Mouse (Mus musculus): ENCODE data around the gene Taf4.

Taf4 gene

DNA sequence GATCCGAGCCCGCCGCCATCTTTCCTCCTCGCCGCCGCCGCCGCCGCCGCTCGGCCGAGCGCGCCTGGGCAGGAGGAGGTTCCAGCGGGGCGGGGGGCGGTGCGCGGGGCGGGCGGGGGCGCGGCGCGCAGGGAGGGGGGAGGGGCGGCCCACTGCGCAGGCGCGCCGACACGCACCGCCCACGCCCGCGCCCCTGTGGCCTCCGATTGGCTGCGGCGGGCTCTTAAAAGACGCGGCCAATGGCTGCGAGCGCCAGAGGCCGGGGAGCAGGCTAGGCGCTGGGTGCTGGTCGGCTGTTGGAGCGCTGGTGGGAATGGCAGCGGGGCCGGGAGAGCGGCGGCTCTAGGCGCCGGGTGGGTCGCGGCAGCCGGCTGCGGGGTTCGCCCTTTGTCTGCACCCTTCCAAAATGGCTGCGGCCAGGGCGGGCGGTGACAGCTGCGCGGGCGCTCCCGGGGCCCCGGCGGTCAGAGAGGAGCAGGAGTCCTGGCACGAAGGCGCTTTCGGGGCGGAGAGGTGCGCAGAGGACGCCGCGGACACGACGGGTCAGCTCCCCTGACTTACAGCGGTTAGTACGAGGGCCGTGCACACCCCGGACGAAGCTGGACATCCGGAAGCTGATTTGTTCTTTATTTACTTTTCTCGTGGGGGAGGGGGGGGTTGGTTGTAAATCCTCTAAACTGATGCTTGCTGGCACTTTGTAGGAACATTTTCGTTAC lies at the start of gene Taf4:
Gene Taf4 (minus strand): TSS at position 19 of the 716 bp plus-strand sequence.
- in situ Hi-C loops (cut with MboI, MseI): no loop called here

DNA sequence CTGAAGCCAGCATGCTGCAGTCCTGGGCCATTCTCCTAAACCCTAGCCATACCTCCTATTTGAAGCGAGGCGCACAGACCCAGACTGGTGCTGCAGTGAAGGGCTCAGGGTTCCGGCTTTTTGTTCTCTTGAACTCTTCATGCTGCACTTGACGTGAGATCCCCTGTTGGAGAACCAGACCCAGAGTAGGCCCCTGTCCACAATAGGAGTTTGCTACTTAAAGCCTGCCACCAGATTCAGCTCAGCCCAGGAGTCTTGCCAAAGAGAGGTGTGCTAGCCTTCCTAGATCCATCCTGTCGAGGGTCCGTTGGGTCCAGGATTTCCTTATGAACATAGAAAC lies 49.4 kb upstream of the Taf4 start:
- in situ Hi-C loops (cut with MboI, MseI): no loop called here

DNA sequence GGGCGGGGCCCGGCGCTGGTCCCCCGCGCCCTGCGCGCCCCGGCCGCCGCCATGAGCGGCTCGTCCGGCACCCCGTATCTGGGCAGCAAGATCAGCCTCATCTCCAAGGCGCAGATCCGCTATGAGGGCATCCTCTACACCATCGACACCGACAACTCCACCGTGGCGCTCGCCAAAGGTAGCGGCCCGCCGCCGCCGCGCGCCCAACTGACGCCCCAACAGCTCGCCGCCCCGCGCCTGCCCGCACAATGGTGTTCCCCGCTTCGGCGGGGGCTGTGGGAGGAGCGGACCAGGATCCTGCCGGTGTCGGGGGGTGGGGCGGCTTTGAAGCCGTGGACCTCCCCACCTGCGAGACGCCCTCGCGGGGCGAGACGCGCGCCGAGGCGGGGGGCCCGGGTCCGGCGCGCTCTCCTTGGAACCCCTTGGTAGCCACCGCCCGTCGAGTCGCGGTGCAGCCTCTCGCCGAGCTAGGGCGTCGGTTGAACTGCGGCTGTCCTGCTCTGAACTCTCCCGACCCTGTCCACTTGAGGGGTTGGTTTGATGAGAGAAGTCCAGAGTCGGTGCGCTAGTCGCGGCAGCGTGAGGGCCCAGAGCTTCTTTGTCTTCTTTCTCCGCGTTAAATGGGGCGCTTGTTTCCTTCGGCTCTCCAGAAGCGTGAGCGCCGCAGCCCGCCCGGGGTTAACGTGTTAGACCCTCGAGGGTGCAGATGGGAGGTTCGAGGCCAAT lies 48.9 kb upstream of the Taf4 start:
- in situ Hi-C loops (cut with MboI, MseI): no loop called here

DNA sequence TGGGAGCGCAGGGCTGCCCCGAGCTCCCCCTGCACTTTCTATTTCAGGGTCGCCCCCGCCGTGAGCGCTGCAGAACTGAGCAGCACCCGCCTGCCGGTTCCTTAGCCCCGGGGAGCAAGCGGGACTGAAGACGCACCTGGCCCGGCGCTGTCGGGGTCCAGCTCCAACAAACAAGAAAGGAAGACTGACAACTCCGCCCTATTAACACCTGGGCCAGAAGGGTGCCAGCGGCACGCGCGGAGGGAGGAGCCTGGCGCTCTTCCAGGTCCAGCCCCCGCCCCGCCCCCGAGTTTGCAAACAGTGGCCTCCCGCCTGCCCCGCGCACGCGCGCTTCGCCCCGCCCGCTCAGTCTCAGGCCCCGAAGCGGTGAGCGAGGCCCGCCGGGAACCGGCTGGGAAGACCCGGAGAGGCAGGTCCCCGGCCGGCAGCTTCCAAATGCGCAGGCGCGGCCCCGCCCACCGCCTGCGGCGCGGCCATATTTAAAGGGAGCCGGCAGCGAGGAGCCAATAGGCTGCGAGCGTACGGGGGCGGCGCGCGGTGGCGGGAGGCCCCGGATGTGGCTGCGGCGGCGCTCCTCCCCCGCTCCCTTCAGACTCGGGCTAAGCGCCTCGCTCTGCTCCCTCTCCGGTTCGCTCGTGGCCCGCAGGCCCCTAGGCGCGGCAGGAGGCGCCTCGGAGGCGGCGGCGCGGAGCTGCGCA lies 48.1 kb upstream of the Taf4 start, which contains the start of gene Lsm14b:
Gene Lsm14b (plus strand): TSS at position 587 of the 698 bp plus-strand sequence.
- in situ Hi-C loops (cut with MboI, MseI): no loop called here

DNA sequence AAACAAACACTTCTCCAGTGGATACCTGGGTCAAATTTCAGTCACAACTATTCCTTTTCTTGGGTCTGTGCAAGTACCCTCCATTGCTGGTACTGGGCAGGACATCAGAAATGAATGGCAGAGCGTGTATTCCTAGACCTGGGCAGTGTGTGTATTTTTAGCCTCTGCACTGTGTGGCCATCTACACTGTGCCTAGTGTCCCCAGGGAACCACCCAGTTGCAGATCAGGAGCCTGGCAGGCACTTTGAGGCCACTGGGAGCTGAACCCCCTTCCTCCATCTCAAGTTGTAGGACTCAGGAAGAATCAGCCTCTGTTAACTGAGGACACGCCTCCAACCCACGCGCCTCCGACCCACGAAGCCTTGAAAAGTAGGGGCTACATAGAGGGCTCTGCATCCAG lies 46.3 kb upstream of the Taf4 start:
- in situ Hi-C loops (cut with MboI, MseI): no loop called here

DNA sequence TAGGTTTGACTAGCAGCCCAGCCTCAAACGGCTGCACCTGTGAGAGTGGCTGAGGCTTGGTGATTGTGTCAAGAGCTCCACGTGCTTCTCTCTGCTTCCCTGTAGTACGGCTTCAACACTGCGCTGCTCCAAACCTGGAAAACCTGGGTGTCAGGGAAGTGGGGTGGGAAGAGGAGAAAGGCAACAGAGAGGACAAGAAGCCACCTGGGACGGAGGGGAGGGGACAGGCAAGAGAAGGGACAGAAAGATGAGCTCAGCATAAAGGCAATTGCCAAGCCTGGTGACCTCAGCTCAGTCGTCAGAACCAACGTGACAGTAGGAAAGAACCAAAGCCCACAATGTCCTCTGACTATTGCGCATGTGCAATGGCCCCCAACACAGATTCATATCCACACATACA lies 44.5 kb upstream of the Taf4 start:
- in situ Hi-C loops (cut with MboI, MseI): no loop called here

DNA sequence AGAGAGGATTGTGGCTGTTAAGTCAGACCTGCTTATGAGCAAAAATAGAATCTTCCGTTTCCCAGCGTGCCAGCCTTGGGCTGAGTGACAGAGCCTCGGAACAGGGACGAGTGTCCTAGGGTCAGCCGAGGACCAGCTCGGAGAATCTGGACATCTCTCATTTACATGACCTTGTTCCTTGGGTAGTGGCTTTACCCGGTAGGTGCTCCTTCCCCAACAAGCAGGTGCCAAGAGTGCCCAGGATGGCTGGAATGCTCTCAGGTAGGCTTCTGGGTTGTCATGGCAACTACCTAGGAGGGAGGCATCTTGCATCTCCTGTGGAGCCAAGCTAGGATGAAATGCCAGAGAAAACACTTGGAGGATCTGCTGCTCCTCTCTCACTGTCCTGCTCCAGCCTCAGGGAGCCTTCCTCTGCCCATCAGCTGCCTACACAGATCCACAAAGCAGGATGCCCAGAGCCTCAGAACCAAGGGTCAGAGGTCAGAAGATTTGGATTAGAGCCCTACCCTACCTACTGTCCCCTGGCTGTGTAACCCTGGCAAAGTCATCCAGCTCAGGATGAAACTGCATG lies 43.7 kb upstream of the Taf4 start:
- in situ Hi-C loops (cut with MboI, MseI): no loop called here

DNA sequence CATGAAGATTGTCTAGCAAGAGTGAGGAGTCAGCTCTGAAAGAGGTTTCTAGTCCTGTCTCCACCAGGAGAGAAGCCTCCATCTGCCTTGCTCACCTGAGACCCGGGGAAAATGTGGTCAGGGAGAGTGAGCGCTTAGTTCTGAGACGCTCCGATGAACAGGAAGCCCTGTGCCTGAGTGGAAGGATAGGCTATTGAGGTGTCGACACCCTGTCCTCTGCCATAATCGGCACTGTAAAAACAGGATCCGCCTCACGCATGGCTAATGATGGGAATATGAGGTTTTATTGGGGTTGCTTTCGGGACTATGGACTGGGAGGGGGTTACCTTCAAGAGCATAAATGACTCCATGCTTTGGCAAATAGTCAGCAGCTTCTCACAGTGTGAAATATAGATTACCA lies 42.1 kb upstream of the Taf4 start:
- in situ Hi-C loops (cut with MboI, MseI): no loop called here

DNA sequence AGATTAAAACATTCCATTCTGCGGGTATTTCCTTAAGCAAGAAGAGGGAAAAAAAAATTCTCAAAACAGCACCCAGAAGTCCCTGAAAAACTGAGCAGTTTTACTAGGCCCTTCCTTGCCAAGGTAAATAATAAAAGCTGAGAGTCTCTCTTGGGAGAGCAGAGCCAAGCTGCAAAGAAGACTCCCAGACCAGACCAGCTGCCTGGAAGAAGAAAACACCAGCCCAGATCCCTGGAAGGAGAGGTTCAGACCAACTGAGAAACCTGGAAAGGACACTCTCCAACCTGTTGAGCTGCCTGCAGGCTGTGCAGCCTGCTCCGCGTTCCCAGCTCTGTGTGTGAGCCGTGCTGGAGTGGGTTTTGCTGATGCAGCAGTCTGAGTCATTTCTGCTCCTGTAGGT lies 41.2 kb upstream of the Taf4 start:
- in situ Hi-C loops (cut with MboI, MseI): no loop called here

DNA sequence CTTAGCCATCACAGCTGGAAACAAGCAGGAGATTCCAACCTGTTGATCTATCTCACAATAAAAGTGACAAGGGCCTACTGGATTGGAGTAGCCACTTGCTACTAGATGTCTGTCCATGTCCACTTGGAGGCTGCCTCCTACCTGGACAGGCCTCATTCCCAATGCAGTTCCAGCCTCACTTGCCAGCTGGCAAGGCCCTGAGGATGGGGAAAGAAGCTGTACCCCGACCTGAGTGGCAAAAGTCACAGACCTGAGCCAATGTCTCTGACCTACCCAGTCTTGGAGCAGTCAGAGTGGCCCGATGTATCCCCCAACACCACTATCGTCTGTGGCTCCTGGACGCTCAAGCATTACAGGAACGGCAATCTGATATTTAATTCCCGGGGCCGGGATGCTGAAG lies 37.2 kb upstream of the Taf4 start:
- in situ Hi-C loops (cut with MboI, MseI): no loop called here

DNA sequence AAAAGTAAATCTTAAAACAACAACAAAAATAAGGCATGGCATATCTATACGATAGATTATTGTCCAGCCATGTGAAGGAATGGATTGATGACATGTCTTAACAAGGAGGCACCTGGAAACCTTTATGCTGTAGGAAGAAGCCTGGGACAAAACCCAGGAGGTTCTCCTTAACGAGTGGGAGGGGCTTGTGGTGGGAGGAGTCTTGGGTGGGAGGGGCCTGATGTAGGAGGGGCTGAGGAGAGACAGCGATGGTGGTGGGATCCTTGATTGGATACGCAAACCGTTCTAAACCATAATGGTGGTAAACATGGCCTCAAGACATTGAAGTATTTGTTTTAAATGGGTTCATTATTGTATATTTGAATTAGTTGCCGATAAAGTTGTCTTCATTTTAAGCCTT lies 34.9 kb upstream of the Taf4 start:
- in situ Hi-C loops (cut with MboI, MseI): no loop called here

DNA sequence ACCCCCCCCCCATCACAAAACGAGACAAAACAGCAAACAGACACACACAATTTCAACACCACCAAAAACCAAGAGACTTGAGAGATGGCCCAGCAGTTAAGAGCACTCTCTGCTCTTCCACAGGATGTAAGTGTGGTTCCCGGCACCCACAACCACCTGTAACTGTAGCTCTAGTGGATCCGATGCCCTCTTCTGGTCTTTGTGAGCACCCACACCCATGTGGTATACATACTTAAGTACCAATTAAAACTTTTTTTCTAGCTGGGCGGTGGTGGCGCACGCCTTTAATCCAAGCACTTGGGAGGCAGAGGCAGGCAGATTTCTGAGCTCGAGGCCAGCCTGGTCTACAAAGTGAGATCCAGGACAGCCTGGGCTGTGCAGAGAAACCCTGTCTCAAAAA lies 34.2 kb upstream of the Taf4 start:
- in situ Hi-C loops (cut with MboI, MseI): no loop called here

DNA sequence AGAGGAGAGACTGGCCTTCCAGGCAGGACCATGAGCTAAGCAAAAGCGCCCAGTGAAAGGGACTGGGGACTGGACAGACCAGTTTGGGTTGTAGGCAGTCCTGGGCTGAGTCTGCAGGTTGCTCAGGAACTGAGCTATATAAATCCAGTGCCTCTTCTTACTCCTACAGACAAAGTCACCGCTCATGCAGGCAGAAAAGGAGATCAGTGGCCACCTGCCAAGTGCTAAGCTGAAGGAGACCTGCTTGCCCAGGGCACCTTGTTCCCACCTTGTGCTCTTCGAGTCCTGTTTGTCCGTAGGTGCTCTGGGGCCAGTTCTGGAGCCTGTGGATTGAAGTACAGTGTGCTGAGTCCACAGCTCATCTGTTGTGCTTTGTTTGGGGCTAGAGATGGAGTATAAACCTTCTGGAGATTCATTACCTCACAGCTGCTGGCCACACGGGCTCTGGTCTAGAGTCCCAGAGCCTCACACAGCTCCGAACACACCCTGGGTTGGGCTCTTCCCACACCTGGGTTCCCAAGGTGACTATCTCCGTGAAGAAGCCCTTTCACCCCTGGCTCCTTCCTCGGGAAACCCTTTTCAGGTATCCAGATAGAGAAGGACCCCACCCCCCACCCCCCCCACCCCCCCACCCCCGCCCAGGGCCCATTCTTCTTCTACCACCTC lies 30.0 kb upstream of the Taf4 start:
- in situ Hi-C loops (cut with MboI, MseI): no loop called here

DNA sequence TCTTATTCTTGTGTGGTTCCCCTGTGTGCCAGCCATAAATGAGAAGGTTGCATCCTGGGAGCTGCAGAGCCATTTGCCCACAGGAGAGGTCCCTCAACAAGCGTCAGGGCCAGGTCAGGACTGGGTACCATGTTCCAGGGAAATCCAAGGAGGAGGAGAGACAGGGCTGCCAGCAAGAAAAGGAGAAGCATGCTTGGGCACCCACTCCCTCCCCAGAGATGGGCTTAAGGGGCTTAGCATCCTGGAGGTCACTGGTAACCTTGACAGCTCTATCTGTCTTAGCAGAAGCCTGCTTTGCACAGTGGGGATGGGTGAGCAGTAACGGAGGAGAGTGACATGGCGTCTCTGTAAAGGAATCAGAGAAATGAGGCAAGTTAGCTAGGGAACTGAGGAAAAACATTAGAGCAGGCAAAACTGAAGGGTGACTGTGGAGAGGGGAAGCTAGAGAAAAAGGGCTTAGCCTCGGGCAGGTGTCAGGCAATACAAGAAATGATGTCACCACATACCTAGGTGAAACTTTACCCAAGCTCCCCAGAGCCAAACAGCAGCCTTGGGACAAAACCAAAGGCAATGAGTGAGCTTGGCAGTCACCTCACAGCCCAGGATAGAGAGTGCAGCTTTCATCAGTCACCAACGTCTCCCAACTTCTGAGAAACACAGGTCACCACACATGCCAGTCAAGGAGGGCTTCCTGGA lies 29.4 kb upstream of the Taf4 start:
- in situ Hi-C loops (cut with MboI, MseI): no loop called here

DNA sequence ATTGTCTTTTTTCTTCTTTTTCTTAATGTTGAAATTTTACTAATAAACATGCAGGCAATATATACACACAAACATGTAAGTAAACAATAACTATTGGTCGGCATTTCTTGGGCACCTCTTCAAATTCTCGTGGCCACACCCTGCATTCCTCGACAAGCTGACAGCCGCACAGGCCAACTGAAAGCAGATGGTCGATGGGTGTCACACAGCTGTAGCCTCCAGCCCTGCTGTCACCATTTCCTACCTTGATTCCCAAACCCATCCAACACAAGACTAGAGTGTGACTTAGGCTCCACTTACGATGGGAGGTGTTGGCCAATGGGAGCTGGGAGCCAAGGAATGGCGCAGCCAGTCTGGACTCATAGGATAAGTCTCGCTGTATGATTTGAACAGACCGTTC lies 25.2 kb upstream of the Taf4 start:
- in situ Hi-C loops (cut with MboI, MseI): no loop called here

DNA sequence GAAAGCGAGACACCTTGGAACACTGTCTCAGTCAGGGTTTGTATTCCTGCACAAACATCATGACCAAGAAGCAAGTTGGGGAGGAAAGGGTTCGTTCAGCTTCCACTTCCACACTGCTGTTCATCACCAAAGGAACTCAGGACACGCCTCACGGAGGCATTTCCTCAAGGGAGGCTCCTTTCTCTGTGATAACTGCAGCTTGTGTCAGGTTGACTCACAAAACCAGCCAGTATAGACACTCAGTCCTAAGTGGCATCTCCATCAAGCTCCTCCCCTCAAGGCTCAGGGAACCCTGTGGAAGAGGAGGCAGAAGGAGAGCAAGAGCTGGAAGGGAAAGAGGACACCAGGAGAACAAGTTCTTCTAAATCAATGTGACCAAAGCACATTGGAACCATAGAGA lies 22.0 kb upstream of the Taf4 start:
- in situ Hi-C loops (cut with MboI, MseI): no loop called here

DNA sequence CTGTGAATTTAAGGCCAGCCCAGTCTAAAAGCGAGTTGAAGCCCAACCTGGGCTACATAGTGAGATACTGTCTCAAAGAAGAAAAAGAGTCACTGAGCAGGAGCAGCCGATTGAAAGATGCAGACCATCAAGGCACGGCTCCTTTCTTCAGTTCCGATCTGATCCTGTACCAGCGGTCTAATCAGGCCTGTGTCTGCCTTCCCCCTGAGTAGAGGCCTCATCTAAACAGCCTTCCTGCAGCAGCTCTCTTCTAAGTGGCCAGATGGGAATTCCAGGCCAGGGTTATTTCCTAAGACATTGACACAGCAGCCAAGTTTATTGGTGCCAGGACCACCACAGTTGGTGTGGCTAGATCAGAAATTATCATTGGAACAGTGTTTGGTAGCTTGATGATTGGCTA lies 16.6 kb upstream of the Taf4 start:
- in situ Hi-C loops (cut with MboI, MseI): no loop called here

DNA sequence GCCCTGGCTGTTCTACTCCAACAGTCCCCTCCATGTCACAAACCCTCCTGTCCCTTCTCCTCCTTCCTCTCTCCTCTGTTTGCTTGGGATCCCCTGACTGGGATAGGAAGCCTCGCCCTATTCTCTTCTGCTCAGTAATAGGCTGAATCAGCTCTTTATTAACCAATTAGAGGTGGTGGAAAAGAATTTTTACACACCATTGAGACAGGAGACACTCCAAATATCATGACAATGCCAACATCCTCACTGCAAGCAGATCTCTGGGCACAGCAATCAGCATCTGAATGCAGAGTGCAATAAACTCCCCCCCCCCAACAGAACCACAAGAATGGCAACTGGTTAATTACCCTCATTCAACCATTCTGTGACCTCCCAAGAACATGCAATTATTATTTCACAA lies 12.7 kb upstream of the Taf4 start:
- in situ Hi-C loops (cut with MboI, MseI): no loop called here

DNA sequence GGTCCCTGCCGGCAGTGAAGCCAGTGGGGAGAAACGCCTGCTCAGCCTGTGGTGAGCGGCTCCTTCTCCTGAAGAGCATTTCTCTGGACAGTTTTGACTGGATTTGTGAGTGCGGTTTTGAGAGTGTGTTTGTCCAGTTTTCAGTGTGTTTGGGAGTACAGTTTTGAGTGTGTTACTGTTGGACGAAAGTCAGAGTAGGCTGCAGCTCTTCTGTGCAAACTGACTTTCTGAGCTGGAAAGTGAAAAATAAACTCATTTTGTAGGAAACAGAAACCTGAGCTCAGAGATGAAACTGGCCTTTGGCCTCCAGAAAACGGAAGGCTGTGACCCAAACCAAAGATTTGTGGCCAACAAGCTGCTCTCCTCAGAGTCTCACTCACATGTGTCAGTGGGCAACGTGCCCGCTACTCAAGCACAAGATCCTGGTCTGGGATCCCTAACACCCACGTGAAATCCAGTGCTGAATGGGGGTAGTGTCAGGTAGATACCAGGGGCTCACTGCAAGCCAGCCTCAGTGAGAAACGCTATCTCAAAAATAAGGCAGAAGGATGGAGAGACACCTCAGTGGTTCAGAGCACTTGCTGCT lies 10.1 kb upstream of the Taf4 start:
- in situ Hi-C loops (cut with MboI, MseI): no loop called here

DNA sequence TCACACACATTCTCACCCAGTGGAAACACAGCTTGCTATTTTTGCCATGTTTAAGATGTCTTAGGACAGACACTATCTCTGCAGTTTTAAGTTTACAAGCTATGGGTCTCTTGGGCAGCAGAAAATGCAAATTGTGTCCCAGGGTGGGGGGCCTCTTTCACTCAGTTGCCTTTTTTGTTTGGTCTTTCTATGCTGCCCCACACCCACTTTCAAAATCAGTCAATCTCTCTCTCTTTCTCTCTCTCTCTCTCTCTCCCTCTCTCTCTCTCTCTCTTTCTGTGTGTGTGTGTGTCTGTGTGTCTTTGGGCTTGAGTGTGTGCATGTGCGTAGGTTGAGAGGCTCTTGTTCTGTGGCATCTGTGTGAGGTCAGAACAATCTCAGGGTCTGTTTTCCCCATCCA lies 9.2 kb upstream of the Taf4 start:
- in situ Hi-C loops (cut with MboI, MseI): no loop called here

DNA sequence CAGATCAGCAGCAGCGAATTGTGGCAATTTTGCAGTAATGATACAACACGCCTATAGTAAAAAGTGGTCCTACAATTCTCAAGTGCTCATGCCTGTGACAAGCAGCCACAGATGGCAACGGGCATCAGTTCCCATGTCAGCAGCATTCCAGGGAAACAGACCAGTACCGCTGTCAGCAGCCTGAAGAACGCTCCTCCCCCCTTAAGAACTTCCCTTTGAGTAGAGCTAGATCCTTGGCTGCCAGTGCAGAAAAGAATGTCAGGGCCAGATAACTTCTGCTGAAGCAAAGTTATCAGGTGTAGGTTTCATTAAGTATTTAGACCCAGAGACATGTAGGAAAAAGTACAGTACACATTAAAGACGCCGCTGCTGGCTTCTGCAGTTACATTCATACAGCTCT lies 8.4 kb upstream of the Taf4 start:
- in situ Hi-C loops (cut with MboI, MseI): no loop called here

All from T-helper 17 cell (primary cell).